Mouse (Mus musculus): ENCODE measurements around the gene Gdnf. TPM values are rescaled to one million over a fixed set of nuclear protein-coding genes. Genes with fewer than 3 reads are reported as not detected.
A peak's percentile ranks its signal among the peaks of the same experiment; 100 is the strongest.

The Gdnf gene
- under 1 TPM; 0.34 to 0.98 TPM for total RNA-seq (2021)
- long read RNA-seq, experiment 1 = 0 reads
- long read RNA-seq, experiment 2 = 0 reads

DNA sequence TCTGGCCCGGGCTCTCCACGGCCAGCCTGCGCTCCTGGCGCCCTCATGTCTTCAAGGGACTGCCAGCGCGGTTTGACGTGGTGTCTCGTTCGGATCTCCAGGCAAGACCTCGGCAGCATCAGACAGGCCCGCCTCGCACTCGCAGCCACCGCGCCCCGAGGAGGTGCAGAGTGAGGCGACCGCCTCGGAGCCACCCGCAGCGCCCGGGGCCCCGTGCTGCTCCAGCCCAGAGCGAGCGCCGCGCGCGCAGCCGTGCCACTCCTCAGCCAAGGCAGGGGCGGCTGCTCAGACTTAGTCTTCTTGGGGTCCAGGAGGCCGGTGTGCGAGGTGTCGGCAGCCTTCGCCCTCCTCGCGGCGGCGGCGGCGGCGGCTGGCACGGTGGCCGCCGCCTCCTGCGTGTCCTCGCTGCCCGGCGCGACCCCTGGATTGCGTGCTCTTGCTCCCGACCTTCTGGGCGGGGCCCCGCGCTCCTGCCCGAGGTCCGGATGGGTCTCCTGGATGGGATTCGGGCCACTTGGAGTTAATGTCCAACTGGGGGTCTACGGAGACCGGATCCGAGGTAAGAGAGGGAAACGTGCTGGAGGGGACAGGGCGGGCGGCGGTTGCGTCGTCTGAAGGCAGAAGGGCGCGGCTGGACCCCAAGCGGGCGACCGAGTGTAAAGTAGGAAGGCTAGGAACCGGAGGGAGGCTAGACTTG is at the start of gene Gdnf:
TSS of gene Gdnf (plus strand) at position 291 of the 697 bp plus-strand sequence.
- no peak for DNase-seq (ENCODE audit: low spot score in 2 of 2)

DNA sequence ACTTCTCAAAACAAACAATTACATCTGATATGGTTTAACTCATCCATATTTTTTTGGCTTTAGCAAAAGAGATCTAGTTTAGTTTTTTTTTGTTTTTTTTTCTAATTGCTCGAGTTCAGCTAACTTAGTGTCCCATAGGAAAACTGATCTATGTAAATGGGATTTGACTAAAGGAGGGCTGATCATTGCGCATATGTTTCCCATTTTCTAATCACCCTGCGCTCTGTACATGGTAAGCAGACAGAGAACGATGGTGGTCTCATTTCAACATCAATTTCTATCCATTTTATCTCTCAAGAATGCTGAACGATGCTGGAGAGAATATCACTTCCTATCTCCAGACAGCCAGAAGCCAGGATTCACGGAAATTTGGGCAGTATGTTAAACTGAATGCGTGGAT is 43.5 kb upstream of the Gdnf start:
- no peak for DNase-seq (ENCODE audit: low spot score in 2 of 2)

GRCm38 (mm10) chr15:7772983-7773382 is 37.7 kb upstream of the Gdnf start:
- DNase-seq (ENCODE audit: low spot score in 2 of 2) = no peak

DNA sequence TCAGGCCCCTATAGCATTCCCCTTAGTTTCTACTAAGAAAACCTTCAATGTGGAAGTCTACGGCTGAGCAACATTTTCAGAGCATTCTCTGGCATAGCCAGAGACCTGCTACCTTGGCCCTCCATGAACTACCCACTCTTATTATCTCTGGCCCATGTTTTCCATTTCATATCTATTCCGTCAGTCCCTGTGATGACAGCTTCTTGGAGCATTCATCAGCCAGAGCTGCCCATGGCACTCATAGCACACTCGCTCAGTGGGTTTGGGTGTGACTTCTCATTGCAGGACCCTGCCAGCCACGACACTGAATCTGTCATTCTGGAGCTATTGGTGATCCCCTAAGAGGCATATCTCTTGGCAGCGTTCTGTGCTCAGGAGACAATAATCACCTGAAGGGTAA is 29.1 kb upstream of the Gdnf start:
- no peak for DNase-seq (ENCODE audit: low spot score in 2 of 2)

- DNase-seq (ENCODE audit: low spot score in 2 of 2) = no peak
These were observed 730 bp upstream of the Gdnf start for GRCm38 (mm10) chr15:7809841-7810391.

- DNase-seq (ENCODE audit: low spot score in 2 of 2) = no peak
These were observed 593 bp downstream of the Gdnf start for GRCm38 (mm10) chr15:7811253-7811625.

GRCm38 (mm10) chr15:7811856-7812733 is 1.4 kb downstream of the Gdnf start:
- DNase-seq (ENCODE audit: low spot score in 2 of 2) = no peak

DNA sequence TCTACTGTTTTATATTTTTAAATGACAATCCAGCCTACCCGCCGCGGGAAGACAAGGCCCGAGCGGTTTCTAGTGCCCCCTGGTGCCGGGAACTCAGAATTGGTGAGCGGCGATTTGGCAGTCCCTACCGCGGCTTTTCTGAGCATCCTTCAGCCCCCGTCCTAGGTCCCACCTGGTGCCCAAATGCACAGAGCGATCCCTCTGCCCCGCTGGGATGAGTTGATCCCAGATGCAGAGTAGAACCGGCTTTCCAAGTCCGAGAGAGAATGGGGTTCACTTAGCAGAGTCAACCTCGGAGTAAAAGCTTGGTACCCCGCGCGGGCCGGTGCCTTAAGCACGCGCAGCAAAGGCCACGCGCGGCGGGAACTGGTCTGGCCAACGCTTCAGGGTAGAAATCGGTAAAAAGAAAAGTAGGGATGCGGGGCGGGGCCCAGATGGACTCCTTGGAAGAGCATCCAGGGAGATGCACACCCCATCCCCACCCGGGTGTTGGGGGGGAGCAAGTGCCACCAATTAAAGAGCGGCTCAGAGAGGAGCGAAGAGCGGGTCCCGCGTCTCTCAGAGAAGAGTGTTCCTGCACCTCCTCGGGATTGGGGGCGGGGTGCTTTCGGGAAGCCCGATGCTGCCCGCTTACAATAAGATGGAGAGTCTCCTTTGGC is 2.4 kb downstream of the Gdnf start:
- peak; percentile 22 to 50 for DNase-seq (ENCODE audit: low spot score in 2 of 2)

DNA sequence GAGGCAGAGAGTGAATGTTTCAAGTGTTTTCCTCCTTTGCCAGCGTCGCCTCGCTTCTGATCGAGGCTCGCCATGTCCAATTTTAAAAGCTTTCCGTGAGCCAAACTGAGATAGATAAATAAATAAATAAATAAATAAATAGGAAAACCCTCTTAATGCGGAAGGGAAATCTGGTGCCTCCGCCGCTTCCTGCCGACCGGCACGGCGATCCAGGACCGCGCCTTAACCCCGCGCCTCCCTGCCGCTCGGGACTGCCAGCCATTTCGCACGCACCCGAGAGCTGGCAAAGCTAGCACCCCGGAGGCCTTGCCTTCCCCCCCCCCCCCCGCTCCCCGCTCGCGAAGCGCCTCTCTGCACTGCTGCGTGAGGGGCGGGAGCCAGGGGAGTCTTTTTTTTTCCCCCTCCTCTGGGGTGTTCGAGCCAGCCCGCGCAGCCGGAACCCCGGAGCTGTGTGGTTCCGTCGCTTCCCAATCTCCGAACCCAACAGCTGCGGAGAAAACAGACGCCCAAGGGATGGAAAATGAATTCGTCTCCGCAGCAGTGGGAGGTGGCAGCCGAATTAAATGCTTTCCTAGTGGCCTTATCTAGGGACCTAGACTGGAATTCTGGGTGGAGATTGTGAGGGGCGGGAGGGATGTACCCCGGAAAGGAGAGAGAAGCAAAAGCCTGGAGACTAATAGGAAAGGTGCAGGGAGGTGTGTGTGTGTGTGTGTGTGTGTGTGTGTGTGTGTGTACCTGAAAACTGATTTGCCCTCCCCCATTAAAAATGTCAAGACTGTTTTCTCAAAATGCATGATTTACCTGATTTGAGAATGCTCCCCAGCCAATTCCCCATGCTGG is 3.1 kb downstream of the Gdnf start:
- DNase-seq (ENCODE audit: low spot score in 2 of 2) = no peak

DNA sequence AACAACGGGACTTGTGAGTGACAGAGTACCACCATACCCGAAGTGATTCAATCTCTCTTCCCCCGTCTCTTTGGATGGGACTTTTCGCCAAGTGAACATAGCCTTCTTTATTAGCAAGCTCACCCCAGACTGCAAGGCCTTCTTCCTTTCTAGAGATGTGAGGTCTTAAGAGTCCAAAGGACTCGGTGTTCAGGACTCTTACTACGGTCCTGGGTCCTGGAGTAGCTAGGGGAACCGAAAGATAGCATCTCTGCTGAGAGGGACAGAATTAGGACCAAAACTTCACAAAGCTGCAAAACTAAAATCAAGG is 3.7 kb downstream of the Gdnf start:
- DNase-seq (ENCODE audit: low spot score in 2 of 2) = no peak

DNA sequence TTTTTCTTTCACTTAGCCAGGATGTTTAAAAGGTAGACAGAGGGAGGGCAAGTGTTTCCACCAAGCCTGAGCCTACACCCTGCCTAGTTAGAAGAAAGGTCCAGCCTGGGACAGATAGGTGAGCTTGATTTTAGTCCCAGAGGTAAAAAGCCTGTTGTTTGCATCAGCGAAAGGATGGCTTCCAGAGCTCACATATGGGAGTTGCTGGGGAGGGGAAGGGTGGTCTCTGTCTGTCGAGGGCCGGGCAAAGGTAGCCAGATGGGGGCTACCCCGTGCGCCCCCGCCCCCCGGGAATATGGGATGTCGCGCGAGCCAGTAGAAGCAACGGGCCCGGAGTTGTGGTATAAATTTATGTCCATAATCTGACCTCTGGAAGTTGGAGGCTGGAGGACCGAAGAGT is 4.3 kb downstream of the Gdnf start:
- no peak for DNase-seq (ENCODE audit: low spot score in 2 of 2)

- no peak for DNase-seq (ENCODE audit: low spot score in 2 of 2)
These were observed 4.9 kb downstream of the Gdnf start for GRCm38 (mm10) chr15:7815521-7815944.

GRCm38 (mm10) chr15:7823886-7824285 is 13.2 kb downstream of the Gdnf start:
- DNase-seq (ENCODE audit: low spot score in 2 of 2) = no peak

DNA sequence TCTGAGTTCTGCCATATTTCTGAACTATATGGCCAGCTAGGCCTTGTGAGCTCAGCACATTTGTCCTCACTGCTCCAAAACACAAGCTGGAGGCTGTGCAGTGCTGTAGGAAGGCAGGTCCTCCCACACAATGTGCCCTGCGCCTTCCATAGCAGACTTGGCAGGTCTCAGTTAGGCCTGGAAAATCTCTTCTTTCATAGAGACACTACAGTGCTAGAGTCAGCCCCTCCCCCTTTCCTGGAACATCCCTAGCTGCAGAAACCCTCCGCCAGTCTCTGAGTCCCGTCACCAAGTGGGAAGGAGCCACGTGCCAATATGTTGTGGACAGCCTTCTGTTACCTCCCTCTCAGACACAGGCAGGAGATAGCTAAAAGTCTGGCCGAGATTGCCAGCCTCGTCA is 14.9 kb downstream of the Gdnf start:
- no peak for DNase-seq (ENCODE audit: low spot score in 2 of 2)

DNA sequence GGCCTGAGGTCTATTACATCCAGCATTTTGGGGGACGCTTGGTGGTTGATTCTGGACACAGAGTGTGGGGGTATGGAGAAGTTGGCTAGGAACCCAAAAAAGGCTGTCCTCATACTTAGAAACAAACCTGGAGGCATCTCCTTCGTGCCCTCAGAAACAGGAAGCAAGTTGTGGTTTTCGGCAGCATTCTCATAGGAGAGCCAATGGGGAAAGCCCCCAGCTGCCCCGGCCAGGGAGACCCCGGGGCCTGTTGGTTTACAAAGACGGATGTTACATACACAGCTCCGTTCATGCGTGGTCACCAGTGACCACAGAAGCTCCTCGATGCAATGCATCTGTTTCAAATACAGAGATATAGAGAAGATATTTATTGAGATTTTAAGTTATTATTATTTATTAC is 24.8 kb downstream of the Gdnf start:
- no peak for DNase-seq (ENCODE audit: low spot score in 2 of 2)

- no peak for DNase-seq (ENCODE audit: low spot score in 2 of 2)
These were observed 27.6 kb downstream of the Gdnf start for GRCm38 (mm10) chr15:7838060-7838920.

DNA sequence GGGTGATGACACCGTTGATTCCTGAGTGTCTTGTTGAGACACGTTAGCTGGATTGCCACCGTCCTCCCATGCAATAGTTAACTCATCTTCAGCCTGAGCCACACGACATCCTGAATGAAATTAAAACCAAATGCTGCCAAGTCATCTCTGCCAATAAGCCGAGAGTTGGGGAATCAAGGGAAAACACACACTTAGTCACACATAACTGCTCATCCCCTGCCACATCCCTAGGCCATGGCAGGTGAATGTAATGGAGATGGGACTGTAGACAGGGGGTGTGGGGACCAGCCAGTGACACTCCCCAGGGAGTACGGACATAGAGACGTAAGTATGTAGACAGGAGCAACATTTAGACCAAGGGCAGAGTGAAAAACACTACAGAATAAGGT is 28.3 kb downstream of the Gdnf start:
- DNase-seq (ENCODE audit: low spot score in 2 of 2) = no peak

DNA sequence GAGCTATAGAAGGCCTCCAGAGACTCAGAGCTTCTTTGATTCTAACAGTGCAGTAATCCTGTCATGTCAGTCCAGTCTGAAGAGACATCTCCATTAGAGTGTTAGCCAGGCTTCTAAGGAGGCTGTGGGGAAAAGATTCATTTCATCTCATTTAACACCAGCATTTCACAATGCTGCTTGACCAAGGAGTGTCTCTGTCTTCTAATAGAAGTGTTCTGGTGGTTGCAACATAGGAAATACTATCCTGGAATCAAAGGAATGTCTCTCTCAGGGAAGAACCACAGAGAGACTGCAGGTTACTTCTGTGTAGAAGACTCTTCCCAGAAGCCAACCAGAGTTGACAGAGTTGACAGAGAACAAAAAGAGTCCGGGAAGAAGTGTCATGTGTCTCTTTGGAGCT is 31.0 kb downstream of the Gdnf start:
- no peak for DNase-seq (ENCODE audit: low spot score in 2 of 2)

DNA sequence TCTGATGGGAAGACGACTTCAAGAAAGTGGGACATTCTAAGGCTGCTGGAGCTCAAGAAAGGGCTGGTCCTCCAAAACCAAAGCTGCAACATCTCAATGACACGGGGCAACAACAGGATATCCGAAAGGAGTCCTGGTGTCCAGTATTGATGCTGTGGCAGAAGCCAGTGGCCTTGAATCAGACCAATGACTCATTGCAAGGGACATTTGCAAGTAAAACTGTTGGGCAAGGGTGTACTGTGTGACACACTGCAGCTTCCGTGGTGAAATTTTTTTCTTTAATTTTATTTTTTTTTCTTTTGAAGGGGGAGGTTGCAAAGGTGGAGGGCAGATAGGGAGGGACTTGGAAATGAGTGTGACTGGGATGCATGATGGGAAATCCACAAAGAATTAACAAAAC is 31.8 kb downstream of the Gdnf start:
- no peak for DNase-seq (ENCODE audit: low spot score in 2 of 2)

DNA sequence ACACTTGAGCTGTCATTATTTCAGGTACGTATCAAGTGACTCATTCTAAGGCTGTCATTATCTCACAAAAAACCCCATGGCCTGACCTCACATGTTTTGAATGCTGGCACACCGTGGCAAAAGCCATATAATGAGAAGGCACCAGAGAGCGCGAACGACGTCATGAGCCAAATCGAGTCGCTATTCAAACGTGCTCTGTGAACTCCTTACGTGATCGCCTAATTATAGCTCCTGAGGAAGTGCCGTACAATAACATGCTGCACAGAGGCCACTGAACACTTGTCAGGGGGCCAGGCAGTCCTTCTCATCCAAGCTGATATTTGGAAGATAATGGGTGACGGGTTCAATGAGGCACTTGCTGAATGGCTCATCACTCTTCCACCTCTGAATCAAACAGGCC is 46.8 kb downstream of the Gdnf start:
- no peak for DNase-seq (ENCODE audit: low spot score in 2 of 2)

All from adrenal gland, postnatal 4 days (tissue).